In genomic region chr9:9083441-9083840, GRCm38 (mm10) we compare ENCODE assay signal across 10 mouse cellular contexts.
DNase-seq lines count a peak whose midpoint lies in the region; ATAC-seq and TF ChIP-seq lines count a peak whose summit lies in the region.
"Had no signal": no experiment of that assay in that cellular context is flagged by ENCODE, and none has a peak within 500 bp of the region (broad histone marks: within the 10 kb centered on the region; RNA-seq: fewer than 3 reads in every experiment).

No protein-coding gene starts in this region.

- no peaks in the 10 kb centered on the region for H3K9me3 ChIP-seq in liver, embryonic 11.5 days (ENCODE audit: control insufficient read depth, low read length)
- no peaks in the 10 kb centered on the region for H3K9me3 ChIP-seq in heart, postnatal 0 days (replicated peaks; ENCODE audit: control insufficient read depth, low read length)

- peaks cover 19% of the 10 kb centered on the region; the same call in 1 of the 2 replicates for H3K79me2 ChIP-seq in liver, adult 2 months (ENCODE audit: control insufficient read depth, insufficient read depth, low read length)

- no peak for ATAC-seq in liver, embryonic 11.5 days (replicated peaks; ENCODE audit: low FRiP score)
- no peak for ATAC-seq in heart, postnatal 0 days (ENCODE audit: insufficient read depth, low read depth)

- DNase-seq in adrenal gland, adult 2 months: peak; percentile 44
- DNase-seq in adrenal gland, postnatal 25 days: no peak
- DNase-seq in liver, adult 2 months (ENCODE audit: extremely low read depth, low read depth, low spot score): peak; percentile 59
- no peak for DNase-seq in liver, embryonic 11.5 days (ENCODE audit: low spot score)
- DNase-seq in heart, postnatal 0 days (ENCODE audit: low spot score): no peak
- peak; percentile 24 for DNase-seq in large intestine, adult 2 months (ENCODE audit: low read depth, low spot score)
- no peak for DNase-seq in B cell, adult 2 months
- no peak for DNase-seq in layer of hippocampus, postnatal 10 days (ENCODE audit: low spot score in 2 of 2)
- DNase-seq: cerebellum, adult 9-11 months had no signal

- no peaks in the 10 kb centered on the region for H3K27me3 ChIP-seq in liver, adult 2 months (ENCODE audit: control insufficient read depth, insufficient read depth, low read length)
- H3K27me3 ChIP-seq in liver, embryonic 11.5 days (replicated peaks; ENCODE audit: control insufficient read depth, insufficient read depth, low read length): no peaks in the 10 kb centered on the region
- no peaks in the 10 kb centered on the region for H3K27me3 ChIP-seq in heart, postnatal 0 days (ENCODE audit: control insufficient read depth, insufficient read depth, low read length)

- TF ChIP-seq EP300 in heart, postnatal 0 days (IDR thresholded peaks at IDR 0.05; ENCODE audit: low read depth): no peak

- TF ChIP-seq CTCF in liver, adult 2 months (IDR thresholded peaks at IDR 0.05; ENCODE audit: low read depth, low read length): peak; percentile 45; the same call in 1 of the 2 replicates
- TF ChIP-seq CTCF in heart, postnatal 0 days (IDR thresholded peaks at IDR 0.05; ENCODE audit: low read depth): peak; percentile 51

- 55% methylated on average over 2 of the region's 2 CpGs for WGBS in liver, adult 2 months
- 58% methylated on average over 2 of the region's 2 CpGs for WGBS in liver, embryonic 11.5 days
- 60% methylated on average over 2 of the region's 2 CpGs for WGBS in heart, postnatal 0 days
- 57% methylated on average over 2 of the region's 2 CpGs for WGBS in large intestine, adult 2 months

- no peaks in the 10 kb centered on the region for H3K36me3 ChIP-seq in liver, adult 2 months (ENCODE audit: control insufficient read depth, insufficient read depth, low read length)
- H3K36me3 ChIP-seq in liver, embryonic 11.5 days (ENCODE audit: control insufficient read depth, insufficient read depth, low read length): no peaks in the 10 kb centered on the region
- no peaks in the 10 kb centered on the region for H3K36me3 ChIP-seq in heart, postnatal 0 days (replicated peaks; ENCODE audit: control insufficient read depth, insufficient read depth, low read length)

- H3K4me2 ChIP-seq in liver, embryonic 11.5 days: no peak overlapping the region
- no peak overlapping the region for H3K4me2 ChIP-seq in heart, postnatal 0 days (ENCODE audit: low read depth, low read length)

- H3K9ac ChIP-seq in liver, adult 2 months (ENCODE audit: low read depth, low read length): no peak overlapping the region
- H3K9ac ChIP-seq in liver, embryonic 11.5 days (ENCODE audit: low read depth, low read length): no peak overlapping the region
- no peak overlapping the region for H3K9ac ChIP-seq in heart, postnatal 0 days (replicated peaks; ENCODE audit: low read depth, low read length)

- TF ChIP-seq POLR2A in liver, adult 2 months (IDR thresholded peaks at IDR 0.05; ENCODE audit: extremely low read depth, insufficient read depth, low read length): no peak

- no peak overlapping the region for H3K4me3 ChIP-seq in liver, adult 2 months (ENCODE audit: insufficient read depth, low read depth, low read length)
- no peak overlapping the region for H3K4me3 ChIP-seq in liver, embryonic 11.5 days (ENCODE audit: low read depth, low read length)
- no peak overlapping the region for H3K4me3 ChIP-seq in heart, postnatal 0 days (ENCODE audit: low read depth, low read length)
- H3K4me3 ChIP-seq: myocyte had no signal

- peaks cover 2% of the 10 kb centered on the region for H3K4me1 ChIP-seq in liver, adult 2 months (ENCODE audit: control insufficient read depth, insufficient read depth, low read length)
- no peaks in the 10 kb centered on the region for H3K4me1 ChIP-seq in liver, embryonic 11.5 days (replicated peaks; ENCODE audit: control insufficient read depth, insufficient read depth, low read length)
- H3K4me1 ChIP-seq in heart, postnatal 0 days (ENCODE audit: control insufficient read depth, insufficient read depth): no peaks in the 10 kb centered on the region

- no peak overlapping the region for H3K27ac ChIP-seq in liver, adult 2 months (replicated peaks; ENCODE audit: insufficient read depth, low read depth, low read length)
- H3K27ac ChIP-seq in liver, embryonic 11.5 days (ENCODE audit: low read depth, low read length): no peak overlapping the region
- no peak overlapping the region for H3K27ac ChIP-seq in heart, postnatal 0 days (ENCODE audit: low read depth)

Comparison
In these comparisons a context has a peak if more than half of its experiments do, and no peak if none do; other contexts are left out.
1. DNase-seq: peak in adrenal gland, adult 2 months (single experiment), liver, adult 2 months (single experiment) and large intestine, adult 2 months (single experiment); none in adrenal gland, postnatal 25 days (single experiment), liver, embryonic 11.5 days (single experiment), heart, postnatal 0 days (single experiment), B cell, adult 2 months (0 of 2) and layer of hippocampus, postnatal 10 days (0 of 2).